Mouse (Mus musculus): ENCODE measurements at regions not wholly inside any gene's neighbourhood (a gene's known extent, or its start where the extent isn't known, plus 50 kb on each side); places are given as distances from the start of the nearest gene placed in this dataset.
"Not testable (repeated sequence)": the region's sequence is repeated elsewhere in the genome, so short reads cannot be mapped to it uniquely, and the experiment has no call there.

DNA sequence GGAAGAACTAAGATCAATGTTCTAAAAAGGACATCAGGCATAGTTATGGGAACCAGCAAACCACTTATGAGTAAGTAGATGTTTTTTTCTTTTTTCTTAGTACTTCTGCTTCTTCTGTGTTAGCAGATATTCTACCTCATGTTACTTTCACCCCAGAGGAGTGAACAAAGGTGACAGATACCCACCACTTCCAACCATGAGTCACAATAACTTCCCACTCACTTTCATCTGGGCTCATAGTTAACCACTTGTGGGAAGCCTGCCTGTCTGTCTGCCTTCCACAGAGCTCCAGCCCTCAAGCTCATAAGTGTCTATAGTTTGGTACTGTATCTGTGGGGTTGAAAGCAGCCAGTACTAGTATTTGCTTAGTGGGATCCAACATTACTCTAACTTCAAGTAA is 485.7 kb upstream of the Acvr2a start:
- H3K9me3 ChIP-seq (replicated peaks; ENCODE audit: control insufficient read depth, insufficient read depth, low read length, poor library complexity, severe bottlenecking) = no peaks in the 10 kb centered on the region
- no peaks in the 10 kb centered on the region for H3K36me3 ChIP-seq (ENCODE audit: control insufficient read depth, insufficient read depth, low read length, poor library complexity, severe bottlenecking)
- TF ChIP-seq POLR2A (IDR thresholded peaks at IDR 0.05; ENCODE audit: insufficient read depth, low read length) = no peak
- TF ChIP-seq CTCF (IDR thresholded peaks at IDR 0.05; ENCODE audit: low read depth, low read length) = no peak
- no peak for TF ChIP-seq EP300 (IDR thresholded peaks at IDR 0.05; ENCODE audit: insufficient read depth, low read depth, low read length)
- no peaks in the 10 kb centered on the region for H3K27me3 ChIP-seq (ENCODE audit: control insufficient read depth, insufficient read depth, low read length, poor library complexity, severe bottlenecking)
- no peak overlapping the region for H3K9ac ChIP-seq (ENCODE audit: low read depth, poor library complexity, severe bottlenecking)
- H3K4me3 ChIP-seq (ENCODE audit: low read depth, low read length) = no peak overlapping the region
- no peak overlapping the region for H3K27ac ChIP-seq (ENCODE audit: insufficient read depth, low read length)
- H3K4me1 ChIP-seq (ENCODE audit: control insufficient read depth, insufficient read depth, low read length) = no peaks in the 10 kb centered on the region

DNA sequence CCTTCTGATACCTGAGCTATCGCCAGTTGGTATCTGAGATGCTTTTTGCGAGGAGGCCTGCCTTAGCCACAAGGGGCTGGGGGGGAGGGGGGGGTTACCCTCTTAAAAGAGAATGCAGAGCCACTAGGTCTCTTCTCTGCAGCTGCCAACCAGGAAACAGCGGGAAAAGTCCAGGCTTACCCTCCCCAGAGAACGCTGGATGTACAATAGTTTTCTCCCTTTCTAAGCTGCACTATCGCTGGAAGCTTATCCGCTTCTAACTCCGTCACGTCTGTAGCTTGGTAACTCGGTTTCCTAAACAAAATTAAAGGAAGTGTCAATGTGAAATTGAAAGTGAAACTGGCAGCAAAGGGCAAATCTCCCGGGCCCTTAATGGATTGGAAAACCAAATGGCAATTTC is 481.1 kb upstream of the Acvr2a start:
- H3K36me3 ChIP-seq (ENCODE audit: control insufficient read depth, insufficient read depth, low read length, poor library complexity, severe bottlenecking) = no peaks in the 10 kb centered on the region
- no peaks in the 10 kb centered on the region for H3K4me1 ChIP-seq (ENCODE audit: control insufficient read depth, insufficient read depth, low read length)
- no peaks in the 10 kb centered on the region for H3K9me3 ChIP-seq (replicated peaks; ENCODE audit: control insufficient read depth, insufficient read depth, low read length, poor library complexity, severe bottlenecking)
- no peak overlapping the region for H3K27ac ChIP-seq (ENCODE audit: insufficient read depth, low read length)
- no peak overlapping the region for H3K4me3 ChIP-seq (ENCODE audit: low read depth, low read length)
- H3K9ac ChIP-seq (ENCODE audit: low read depth, poor library complexity, severe bottlenecking) = no peak overlapping the region
- TF ChIP-seq EP300 (IDR thresholded peaks at IDR 0.05; ENCODE audit: insufficient read depth, low read depth, low read length) (no peak), POLR2A (IDR thresholded peaks at IDR 0.05; ENCODE audit: insufficient read depth, low read length) (no peak), CTCF (IDR thresholded peaks at IDR 0.05; ENCODE audit: low read depth, low read length) (no peak)
- no peaks in the 10 kb centered on the region for H3K27me3 ChIP-seq (ENCODE audit: control insufficient read depth, insufficient read depth, low read length, poor library complexity, severe bottlenecking)

DNA sequence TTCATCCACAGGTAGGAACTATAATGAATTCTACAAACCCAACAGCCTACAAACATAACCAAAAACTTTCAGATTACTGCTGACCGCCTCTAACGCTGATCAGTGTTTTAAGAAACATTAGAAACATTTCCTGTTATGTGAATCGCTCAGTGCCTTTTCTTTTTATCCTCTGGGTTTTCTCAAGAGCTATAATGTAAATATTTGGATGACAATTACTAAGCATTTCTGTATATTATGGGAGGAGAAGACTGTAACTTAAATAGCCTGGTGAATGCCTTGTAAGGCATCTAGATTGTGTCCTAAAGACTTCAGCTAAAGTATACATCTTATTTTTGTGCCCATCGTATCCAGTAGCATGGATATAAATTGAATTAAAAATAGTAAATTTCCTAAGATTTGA is 465.9 kb upstream of the Acvr2a start:
- Histone ChIP-seq H3K4me1 (ENCODE audit: control insufficient read depth, insufficient read depth, low read length) (no peaks in the 10 kb centered on the region), H3K4me3 (ENCODE audit: low read depth, low read length) (no peak overlapping the region), H3K27ac (ENCODE audit: insufficient read depth, low read length) (no peak overlapping the region), H3K27me3 (ENCODE audit: control insufficient read depth, insufficient read depth, low read length, poor library complexity, severe bottlenecking) (no peaks in the 10 kb centered on the region), H3K36me3 (ENCODE audit: control insufficient read depth, insufficient read depth, low read length, poor library complexity, severe bottlenecking) (no peaks in the 10 kb centered on the region), H3K9ac (ENCODE audit: low read depth, poor library complexity, severe bottlenecking) (no peak overlapping the region), H3K9me3 (replicated peaks; ENCODE audit: control insufficient read depth, insufficient read depth, low read length, poor library complexity, severe bottlenecking) (no peaks in the 10 kb centered on the region)
- TF ChIP-seq POLR2A (IDR thresholded peaks at IDR 0.05; ENCODE audit: insufficient read depth, low read length) = no peak
- TF ChIP-seq CTCF (IDR thresholded peaks at IDR 0.05; ENCODE audit: low read depth, low read length) = no peak
- TF ChIP-seq EP300 (IDR thresholded peaks at IDR 0.05; ENCODE audit: insufficient read depth, low read depth, low read length) = no peak

DNA sequence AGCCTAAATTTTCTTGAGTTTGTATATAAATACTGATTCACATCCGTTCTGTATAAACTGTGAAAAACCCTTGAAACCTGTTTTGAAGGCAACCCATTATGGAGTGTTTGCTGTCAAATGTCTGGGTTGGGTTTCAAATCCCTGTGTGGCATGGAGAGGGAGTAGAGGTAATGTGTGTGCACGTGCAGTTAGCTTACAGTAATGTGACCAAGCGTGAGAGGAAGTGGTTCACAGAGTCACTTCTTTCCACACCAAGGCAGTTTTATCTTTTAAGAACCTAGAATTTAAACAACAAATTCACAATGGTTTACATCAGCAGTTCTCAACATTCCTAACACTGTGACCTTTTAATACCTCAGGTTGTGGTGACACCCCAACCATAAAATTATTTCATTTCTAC is 464.1 kb upstream of the Acvr2a start:
- H3K27ac ChIP-seq (ENCODE audit: insufficient read depth, low read length) = no peak overlapping the region
- H3K9ac ChIP-seq (ENCODE audit: low read depth, poor library complexity, severe bottlenecking) = no peak overlapping the region
- no peaks in the 10 kb centered on the region for H3K36me3 ChIP-seq (ENCODE audit: control insufficient read depth, insufficient read depth, low read length, poor library complexity, severe bottlenecking)
- H3K4me1 ChIP-seq (ENCODE audit: control insufficient read depth, insufficient read depth, low read length) = no peaks in the 10 kb centered on the region
- H3K4me3 ChIP-seq (ENCODE audit: low read depth, low read length) = no peak overlapping the region
- no peaks in the 10 kb centered on the region for H3K9me3 ChIP-seq (replicated peaks; ENCODE audit: control insufficient read depth, insufficient read depth, low read length, poor library complexity, severe bottlenecking)
- no peaks in the 10 kb centered on the region for H3K27me3 ChIP-seq (ENCODE audit: control insufficient read depth, insufficient read depth, low read length, poor library complexity, severe bottlenecking)
- TF ChIP-seq POLR2A (IDR thresholded peaks at IDR 0.05; ENCODE audit: insufficient read depth, low read length) (no peak), EP300 (IDR thresholded peaks at IDR 0.05; ENCODE audit: insufficient read depth, low read depth, low read length) (no peak), CTCF (IDR thresholded peaks at IDR 0.05; ENCODE audit: low read depth, low read length) (no peak)

DNA sequence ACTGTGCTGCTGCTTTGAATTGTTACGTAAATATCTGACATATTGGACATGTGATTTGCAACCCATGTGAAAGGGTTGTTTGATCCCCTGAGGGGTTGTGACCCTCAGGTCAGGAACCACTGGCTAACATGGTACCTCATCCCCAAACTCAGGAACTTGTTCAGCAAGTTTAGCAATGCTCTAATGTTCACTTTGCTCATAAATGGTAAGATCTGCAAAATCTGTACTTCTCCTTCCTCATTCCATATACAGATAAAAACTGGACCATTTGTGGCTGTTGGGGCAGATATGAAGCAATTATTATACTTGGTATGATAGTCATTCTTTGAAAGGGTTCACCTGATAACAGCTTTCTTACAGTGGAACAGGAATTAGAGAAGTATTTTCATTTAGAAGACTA is 463.7 kb upstream of the Acvr2a start:
- Histone ChIP-seq H3K4me3 (ENCODE audit: low read depth, low read length) (no peak overlapping the region), H3K9ac (ENCODE audit: low read depth, poor library complexity, severe bottlenecking) (no peak overlapping the region), H3K27ac (ENCODE audit: insufficient read depth, low read length) (no peak overlapping the region), H3K4me1 (ENCODE audit: control insufficient read depth, insufficient read depth, low read length) (no peaks in the 10 kb centered on the region), H3K36me3 (ENCODE audit: control insufficient read depth, insufficient read depth, low read length, poor library complexity, severe bottlenecking) (no peaks in the 10 kb centered on the region), H3K9me3 (replicated peaks; ENCODE audit: control insufficient read depth, insufficient read depth, low read length, poor library complexity, severe bottlenecking) (no peaks in the 10 kb centered on the region), H3K27me3 (ENCODE audit: control insufficient read depth, insufficient read depth, low read length, poor library complexity, severe bottlenecking) (no peaks in the 10 kb centered on the region)
- TF ChIP-seq POLR2A (IDR thresholded peaks at IDR 0.05; ENCODE audit: insufficient read depth, low read length) = no peak
- TF ChIP-seq EP300 (IDR thresholded peaks at IDR 0.05; ENCODE audit: insufficient read depth, low read depth, low read length) = no peak
- TF ChIP-seq CTCF (IDR thresholded peaks at IDR 0.05; ENCODE audit: low read depth, low read length) = no peak

DNA sequence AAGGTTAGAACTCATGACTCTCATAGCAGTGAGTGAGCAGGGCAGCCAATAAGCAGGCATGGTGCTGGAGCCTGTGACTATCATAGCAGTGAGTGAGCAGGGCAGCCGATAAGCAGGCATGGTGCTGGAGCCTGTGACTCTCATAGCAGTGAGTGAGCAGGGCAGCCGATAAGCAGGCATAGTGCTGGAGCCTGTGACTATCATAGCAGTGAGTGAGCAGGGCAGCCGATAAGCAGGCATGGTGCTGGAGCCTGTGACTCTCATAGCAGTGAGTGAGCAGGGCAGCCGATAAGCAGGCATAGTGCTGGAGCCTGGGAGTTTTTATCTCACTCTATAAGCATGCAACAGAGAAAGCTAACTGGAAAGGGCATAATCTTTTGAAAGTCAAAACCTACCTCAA is 442.3 kb upstream of the Acvr2a start:
- H3K9ac ChIP-seq (ENCODE audit: low read depth, poor library complexity, severe bottlenecking); H3K27ac ChIP-seq (ENCODE audit: insufficient read depth, low read length); H3K4me3 ChIP-seq (ENCODE audit: low read depth, low read length); H3K4me1 ChIP-seq (ENCODE audit: control insufficient read depth, insufficient read depth, low read length); H3K36me3 ChIP-seq (ENCODE audit: control insufficient read depth, insufficient read depth, low read length, poor library complexity, severe bottlenecking); H3K27me3 ChIP-seq (ENCODE audit: control insufficient read depth, insufficient read depth, low read length, poor library complexity, severe bottlenecking); H3K9me3 ChIP-seq (replicated peaks; ENCODE audit: control insufficient read depth, insufficient read depth, low read length, poor library complexity, severe bottlenecking): not testable (repeated sequence)

Measured in ES-Bruce4 (cell line).